Mouse (Mus musculus): ENCODE data around the gene Gm10722. TPM values are rescaled to one million over a fixed set of nuclear protein-coding genes. Genes with fewer than 3 reads are reported as not detected.
"Not testable (repeated sequence)": the region's sequence is repeated elsewhere in the genome, so short reads cannot be mapped to it uniquely, and the experiment has no call there.

Gene Gm10722
- polyA plus RNA-seq, 1 experiment = not detected

- WGBS = 79% methylated on average over 16 of the region's 16 CpGs
- not testable (repeated sequence) for DNase-seq (ENCODE audit: low read depth, low spot score)
Observed at GRCm38 (mm10) chr9:3023985-3024648, 23.4 kb downstream of the Gm10722 start.

- WGBS = 72% methylated on average over 12 of the region's 12 CpGs
- DNase-seq (ENCODE audit: low read depth, low spot score) = not testable (repeated sequence)
Observed at GRCm38 (mm10) chr9:3024912-3025467, 24.3 kb downstream of the Gm10722 start, which contains the start of gene Gm10717. TSS of gene Gm10717 (plus strand) at chr9:3025417.

DNA sequence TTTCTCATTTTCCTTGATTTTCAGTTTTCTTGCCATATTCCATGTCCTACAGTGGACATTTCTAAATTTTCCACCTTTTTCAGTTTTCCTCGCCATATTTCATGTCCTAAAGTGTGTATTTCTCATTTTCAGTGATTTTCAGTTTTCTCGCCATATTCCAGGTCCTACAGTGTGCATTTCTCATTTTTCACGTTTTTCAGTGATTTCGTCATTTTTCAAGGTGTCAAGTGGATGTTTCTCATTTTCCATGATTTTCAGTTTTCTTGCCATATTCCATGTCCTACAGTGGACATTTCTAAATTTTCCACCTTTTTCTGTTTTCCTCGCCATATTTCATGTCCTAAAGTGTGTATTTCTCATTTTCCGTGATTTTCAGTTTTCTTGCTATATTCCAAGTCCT lies 24.9 kb downstream of the Gm10722 start:
- DNase-seq (ENCODE audit: low read depth, low spot score) = not testable (repeated sequence)
- WGBS = 75% methylated on average over 5 of the region's 6 CpGs

GRCm38 (mm10) chr9:3026136-3026535 lies 25.4 kb downstream of the Gm10722 start:
- DNase-seq (ENCODE audit: low read depth, low spot score) = not testable (repeated sequence)
- WGBS = 78% methylated on average over 5 of the region's 5 CpGs

GRCm38 (mm10) chr9:3026741-3027140 lies 26.0 kb downstream of the Gm10722 start:
- not testable (repeated sequence) for DNase-seq (ENCODE audit: low read depth, low spot score)
- WGBS = 66% methylated on average over 9 of the region's 9 CpGs

DNA sequence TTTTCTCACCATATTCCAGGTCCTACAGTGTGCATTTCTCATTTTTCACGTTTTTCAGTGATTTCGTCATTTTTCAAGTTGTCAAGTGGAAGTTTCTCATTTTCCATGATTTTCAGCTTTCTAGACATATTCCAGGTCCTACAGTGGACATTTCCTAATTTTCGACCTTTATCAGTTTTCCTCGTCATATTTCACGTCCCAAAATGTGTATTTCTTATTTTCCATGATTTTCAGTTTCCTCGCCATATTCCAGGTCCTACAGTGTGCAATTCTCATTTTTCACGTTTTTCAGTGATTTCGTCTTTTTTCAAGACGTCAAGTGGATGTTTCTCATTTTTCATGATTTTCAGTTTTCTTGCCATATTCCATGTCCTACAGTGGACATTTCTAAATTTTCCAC lies 26.5 kb downstream of the Gm10722 start:
- 73% methylated on average over 9 of the region's 9 CpGs for WGBS
- DNase-seq (ENCODE audit: low read depth, low spot score) = peak; percentile 42

- WGBS = 64% methylated on average over 14 of the region's 16 CpGs
- not testable (repeated sequence) for DNase-seq (ENCODE audit: low read depth, low spot score)
Observed at GRCm38 (mm10) chr9:3029276-3030000, 28.7 kb downstream of the Gm10722 start.

GRCm38 (mm10) chr9:3030677-3031318 lies 30.1 kb downstream of the Gm10722 start:
- WGBS = 65% methylated on average over 2 of the region's 10 CpGs
- peak; percentile 100 for DNase-seq (ENCODE audit: low read depth, low spot score)

GRCm38 (mm10) chr9:3034299-3034698 lies 33.6 kb downstream of the Gm10722 start, which contains the start of gene Gm17535:
TSS of gene Gm17535 (plus strand) at chr9:3034599.
- 42% methylated on average over 1 of the region's 8 CpGs for WGBS

GRCm38 (mm10) chr9:3036577-3036976 lies 35.9 kb downstream of the Gm10722 start, which contains the start of gene Gm10715:
TSS of gene Gm10715 (plus strand) at chr9:3036877.
- not testable (repeated sequence) for DNase-seq (ENCODE audit: low read depth, low spot score)
- 81% methylated on average over 8 of the region's 8 CpGs for WGBS

More at GRCm38 (mm10) chr9:3034299-3034698, 33.6 kb downstream of the Gm10722 start, which contains the start of gene Gm17535:
- DNase-seq (ENCODE audit: low read depth, low spot score) = not testable (repeated sequence)

DNA sequence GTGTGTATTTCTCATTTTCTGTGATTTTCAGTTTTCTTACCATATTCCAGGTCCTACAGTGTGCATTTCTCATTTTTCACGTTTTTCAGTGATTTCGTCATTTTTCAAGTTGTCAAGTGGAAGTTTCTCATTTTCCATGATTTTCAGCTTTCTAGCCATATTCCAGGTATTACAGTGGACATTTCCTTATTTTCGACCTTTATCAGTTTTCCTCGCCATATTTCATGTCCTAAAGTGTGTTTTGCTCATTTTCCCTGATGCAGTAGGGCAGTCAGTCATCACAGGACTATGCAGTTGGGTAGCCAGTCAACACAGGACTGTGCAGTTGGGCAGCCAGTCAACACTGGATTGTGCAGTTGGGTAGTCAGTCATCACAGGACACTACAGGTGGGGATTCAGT lies 37.4 kb downstream of the Gm10722 start:
- WGBS = 64% methylated on average over 4 of the region's 4 CpGs

More for the DNA sequence above, 37.4 kb downstream of the Gm10722 start:
- DNase-seq (ENCODE audit: low read depth, low spot score) = peak; percentile 1

Other genes starting within 250 kb of the Gm10722 start
- gene Gm11168, start 2.4 kb downstream of the Gm10722 start, polyA plus RNA-seq (2012; rRNA removed) = not detected in 2 replicates
- gene Gm10721, start 12.2 kb downstream of the Gm10722 start, polyA plus RNA-seq (2012; rRNA removed) = not detected in 2 replicates
- not detected in 2 replicates for gene Gm10720, start 14.7 kb downstream of the Gm10722 start, polyA plus RNA-seq (2012; rRNA removed)
- gene Gm10719, start 16.5 kb downstream of the Gm10722 start, polyA plus RNA-seq (2012; rRNA removed) = not detected in 2 replicates
- gene Gm10718, start 22.6 kb downstream of the Gm10722 start, polyA plus RNA-seq (2012; rRNA removed) = not detected in 2 replicates
- gene Gm10717, start 24.5 kb downstream of the Gm10722 start, polyA plus RNA-seq (2012; rRNA removed) = not detected in 2 replicates
- gene Gm17535, start 33.7 kb downstream of the Gm10722 start, polyA plus RNA-seq (2012; rRNA removed) = not detected in 2 replicates
- not detected in 2 replicates for gene Gm10715, start 36.0 kb downstream of the Gm10722 start, polyA plus RNA-seq (2012; rRNA removed)

Data from large intestine, adult 2 months (tissue).